Mouse (Mus musculus) forebrain, embryonic 14.5 days (tissue): ENCODE data around the gene Nuf2. TPM values are rescaled to one million over a fixed set of nuclear protein-coding genes. Genes with fewer than 3 reads are reported as not detected.
A peak's percentile ranks its signal among the peaks of the same experiment; 100 is the strongest.

ENCODE experiments used
- ATAC-seq: fragments of 200-750 bp; cut with Nextera tagmentation; 2 replicates; pipeline ENCODE4 v1.8.0; 2017; ENCODE audit warnings: mild to moderate bottlenecking, moderate library complexity
- DNase-seq: peaks from one replicate; pipeline ENCODE4 v3.0.0-alpha.2; 2015; ENCODE audit warnings: low spot score
- H3K27ac ChIP-seq: fragments of 300-500 bp; sonication (generic); 2 replicates; pipeline ENCODE4 v1.5.1; 2014; ENCODE audit warnings: low read depth, mild to moderate bottlenecking, control low read depth, low read length, moderate library complexity
- H3K27me3 ChIP-seq: fragments of 300-500 bp; sonication (generic); replicated peaks from 2 replicates; pipeline ENCODE4 v1.6.1; 2014; ENCODE audit warnings: low read length, control low read depth, mixed read lengths; ENCODE audit not compliant: control insufficient read depth, insufficient read depth
- H3K36me3 ChIP-seq: fragments of 300-500 bp; sonication (generic); 2 replicates; pipeline ENCODE4 v1.6.1; 2014; ENCODE audit warnings: low read length, control low read depth; ENCODE audit not compliant: control insufficient read depth, insufficient read depth
- H3K4me1 ChIP-seq: fragments of 300-500 bp; sonication (generic); 2 replicates; pipeline ENCODE4 v1.6.1; 2014; ENCODE audit warnings: antibody characterized with exemption, low read length, control low read depth; ENCODE audit not compliant: control insufficient read depth, insufficient read depth
- H3K4me2 ChIP-seq: fragments of 300-500 bp; sonication (generic); 2 replicates; pipeline ENCODE4 v1.6.1; 2014; ENCODE audit warnings: mild to moderate bottlenecking, control low read depth, low read length
- H3K4me3 ChIP-seq: fragments of 300-500 bp; sonication (generic); 2 replicates; pipeline ENCODE4 v1.5.1; 2014; ENCODE audit warnings: low read depth, low read length, control low read depth
- H3K9ac ChIP-seq: fragments of 300-500 bp; sonication (generic); 2 replicates; pipeline ENCODE4 v1.6.1; 2014; ENCODE audit warnings: mild to moderate bottlenecking, low read length, control low read depth, moderate library complexity
- H3K9me3 ChIP-seq: fragments of 300-500 bp; sonication (generic); replicated peaks from 2 replicates; pipeline ENCODE4 v1.6.1; 2016; ENCODE audit warnings: low read length, control low read depth, mixed read lengths; ENCODE audit not compliant: control insufficient read depth
- WGBS: fragments of 180-500 bp; shearing (Covaris S2); extraction: QIAGEN DNeasy Blood & Tissue Kit; methylation state at CpG from one replicate; pipeline ENCODE4 v1.1.7; 2014; 5-methylcytosine and 5-hydroxymethylcytosine counted together
- polyA plus RNA-seq: library from polyadenylated mRNA; unstranded; fragments of >200 nt; fragmentation: Nextera tagmentation; extraction: Ambion mirVana; gene quantifications from 2 replicates; pipeline ENCODE4 v1.2.1, GENCODE M21; 2014

The Nuf2 gene
- polyA plus RNA-seq: 38.4 and 42.3 TPM in 2 replicates

DNA sequence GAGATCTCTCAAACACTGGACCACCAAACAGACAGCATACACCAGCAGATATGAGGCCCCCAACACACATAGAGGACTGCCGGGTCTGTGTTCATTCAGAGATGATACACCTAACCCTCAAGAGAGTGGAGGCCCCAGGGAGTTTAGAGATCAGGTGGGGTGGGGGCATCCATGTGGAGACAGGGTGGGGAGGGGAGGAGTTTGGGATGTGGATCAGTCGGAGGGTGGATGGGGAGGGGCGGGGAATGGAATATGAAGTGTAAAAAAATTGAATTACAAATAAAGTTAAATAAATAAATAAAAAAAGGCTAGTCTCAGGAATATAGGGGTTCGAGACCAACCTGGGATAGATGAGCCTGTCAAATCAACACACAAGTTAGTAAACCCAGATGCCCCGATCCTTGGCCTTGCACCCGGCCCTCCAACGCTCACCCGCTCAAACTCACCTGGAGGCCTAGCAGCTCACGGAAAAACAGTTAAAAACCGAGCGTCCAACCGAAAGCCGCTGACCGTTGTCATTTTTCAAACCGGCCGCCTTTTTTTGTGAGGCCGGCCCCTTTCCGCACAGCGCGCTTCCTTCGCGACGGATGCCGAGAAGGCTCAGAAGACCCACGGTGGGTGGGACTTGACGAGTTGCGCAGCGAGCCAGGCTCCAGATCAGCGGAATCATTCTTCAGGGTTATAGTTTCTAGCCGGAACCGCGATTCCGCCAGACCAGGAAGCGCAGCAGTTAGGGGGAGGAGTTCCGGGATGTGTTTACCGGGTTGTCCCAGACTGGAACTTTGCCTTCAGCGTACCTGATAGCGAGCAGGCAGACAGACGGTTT lies at the start of gene Nuf2:
Gene Nuf2, minus strand, starts transcription at position 589 of the 826 bp plus-strand sequence.
- Histone ChIP-seq H3K27ac (peak within 1 kb of the TSS; percentile 58), H3K4me2 (peak within 1 kb of the TSS; percentile 59), H3K9ac (peak within 1 kb of the TSS; percentile 64), H3K27me3 (no peaks in the 10 kb centered on the region), H3K36me3 (peaks cover 12% of the 10 kb centered on the region), H3K4me1 (0 out of 2 replicates have a peak, but pooled peaks cover 4% of the 10 kb centered on the region), H3K9me3 (no peaks in the 10 kb centered on the region), H3K4me3 (peak within 1 kb of the TSS; percentile 50)
- DNase-seq (peak; percentile 99), ATAC-seq (peak; percentile 98)
- WGBS: 0% methylated on average over 39 of the region's 39 CpGs

DNA sequence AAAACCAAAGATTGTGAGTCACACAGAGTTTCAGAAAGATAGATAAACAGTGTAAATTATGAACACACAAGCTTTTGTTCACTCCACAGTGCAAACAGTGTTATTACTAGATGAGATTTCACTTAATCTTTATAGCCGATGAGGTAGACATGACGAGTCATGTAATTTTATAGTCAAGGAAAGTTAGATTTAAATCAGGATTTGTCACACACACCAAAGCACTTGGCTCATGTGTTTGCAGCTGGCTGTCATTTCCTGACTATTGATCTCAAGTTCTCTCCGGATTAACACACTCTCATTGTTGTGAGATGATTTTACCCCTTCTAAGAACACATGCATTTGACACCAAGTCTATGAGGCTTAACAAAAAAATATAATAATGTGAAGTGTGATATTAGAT lies 48.3 kb upstream of the Nuf2 start:
- no peak overlapping the region for H3K4me2 ChIP-seq
- H3K4me1 ChIP-seq: no peaks in the 10 kb centered on the region
- no peak overlapping the region for H3K9ac ChIP-seq
- ATAC-seq (no peak), DNase-seq (no peak)
- H3K4me3 ChIP-seq: no peak overlapping the region
- H3K36me3 ChIP-seq: no peaks in the 10 kb centered on the region
- no peaks in the 10 kb centered on the region for H3K9me3 ChIP-seq
- H3K27me3 ChIP-seq: no peaks in the 10 kb centered on the region
- no peak overlapping the region for H3K27ac ChIP-seq
- WGBS: 90% methylated on average over 3 of the region's 3 CpGs

DNA sequence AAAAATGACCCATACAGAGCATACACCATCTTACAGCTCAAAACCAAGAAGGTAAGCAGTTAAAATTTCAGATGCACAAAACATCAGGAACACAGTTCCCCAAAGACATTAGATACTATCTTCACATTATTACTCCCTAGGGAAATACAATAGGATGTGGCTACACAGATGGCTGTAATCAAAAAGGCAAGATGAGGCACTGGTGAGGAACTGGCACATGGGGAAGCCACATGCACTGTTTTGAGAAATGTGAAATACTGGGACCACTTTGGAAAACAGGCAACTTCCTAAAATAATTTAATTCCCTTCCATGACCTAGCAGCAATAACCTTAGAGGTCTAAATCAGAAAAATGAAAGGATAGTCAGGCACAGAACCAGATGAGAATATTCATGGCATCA lies 42.9 kb upstream of the Nuf2 start:
- no peak overlapping the region for H3K4me2 ChIP-seq
- H3K27me3 ChIP-seq: no peaks in the 10 kb centered on the region
- H3K27ac ChIP-seq: no peak overlapping the region
- no peak for DNase-seq
- no peak for ATAC-seq
- H3K4me3 ChIP-seq: no peak overlapping the region
- no peaks in the 10 kb centered on the region for H3K36me3 ChIP-seq
- no peaks in the 10 kb centered on the region for H3K9me3 ChIP-seq
- no peaks in the 10 kb centered on the region for H3K4me1 ChIP-seq
- H3K9ac ChIP-seq: no peak overlapping the region

DNA sequence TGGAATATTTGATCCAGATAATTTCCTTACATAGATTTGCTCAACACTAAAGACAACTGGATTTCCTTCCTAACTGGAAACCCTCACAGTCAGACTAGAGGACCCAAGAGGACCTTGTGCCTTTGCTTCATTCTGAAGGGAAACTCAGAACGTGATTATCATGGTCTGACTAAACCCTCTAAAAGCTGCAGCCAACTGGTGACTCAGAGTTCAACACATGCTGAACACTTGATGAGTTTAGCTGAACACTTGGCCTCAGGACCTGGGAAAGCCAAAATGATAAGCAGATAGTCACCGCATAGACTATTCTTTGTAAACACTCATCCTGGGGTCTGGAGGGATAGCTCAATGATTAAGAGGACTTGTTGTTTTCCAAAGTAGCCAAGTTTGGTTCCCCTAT lies 24.4 kb upstream of the Nuf2 start:
- 88% methylated on average over 2 of the region's 2 CpGs for WGBS
- H3K4me2 ChIP-seq: no peak overlapping the region
- H3K27ac ChIP-seq: no peak overlapping the region
- no peak overlapping the region for H3K9ac ChIP-seq
- no peaks in the 10 kb centered on the region for H3K9me3 ChIP-seq
- H3K27me3 ChIP-seq: no peaks in the 10 kb centered on the region
- H3K36me3 ChIP-seq: no peaks in the 10 kb centered on the region
- H3K4me1 ChIP-seq: no peaks in the 10 kb centered on the region
- DNase-seq (no peak), ATAC-seq (no peak)
- no peak overlapping the region for H3K4me3 ChIP-seq

DNA sequence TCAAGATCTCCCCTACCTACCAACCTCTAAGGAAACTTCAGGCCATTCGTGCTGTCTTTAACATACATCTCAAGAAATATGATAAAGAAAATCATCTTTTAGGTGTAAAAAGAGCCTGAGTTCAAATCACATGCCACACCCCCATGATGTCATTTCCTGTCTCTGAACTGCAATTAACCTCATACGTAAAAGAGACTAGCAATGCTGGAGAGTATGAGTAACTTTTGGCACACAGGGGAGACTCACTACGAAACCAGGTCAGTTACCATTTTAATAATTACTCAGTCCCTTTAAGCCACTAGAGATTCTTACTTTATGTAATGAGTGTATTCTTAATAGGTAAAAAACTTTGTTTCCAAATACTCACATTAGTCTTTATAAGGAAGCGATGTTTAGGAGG lies 23.8 kb upstream of the Nuf2 start:
- Histone ChIP-seq H3K27me3 (no peaks in the 10 kb centered on the region), H3K36me3 (no peaks in the 10 kb centered on the region), H3K4me2 (no peak overlapping the region), H3K4me3 (no peak overlapping the region), H3K27ac (no peak overlapping the region), H3K9ac (no peak overlapping the region), H3K4me1 (no peaks in the 10 kb centered on the region), H3K9me3 (no peaks in the 10 kb centered on the region)
- 86% methylated on average over 4 of the region's 4 CpGs for WGBS
- ATAC-seq (no peak), DNase-seq (no peak)

DNA sequence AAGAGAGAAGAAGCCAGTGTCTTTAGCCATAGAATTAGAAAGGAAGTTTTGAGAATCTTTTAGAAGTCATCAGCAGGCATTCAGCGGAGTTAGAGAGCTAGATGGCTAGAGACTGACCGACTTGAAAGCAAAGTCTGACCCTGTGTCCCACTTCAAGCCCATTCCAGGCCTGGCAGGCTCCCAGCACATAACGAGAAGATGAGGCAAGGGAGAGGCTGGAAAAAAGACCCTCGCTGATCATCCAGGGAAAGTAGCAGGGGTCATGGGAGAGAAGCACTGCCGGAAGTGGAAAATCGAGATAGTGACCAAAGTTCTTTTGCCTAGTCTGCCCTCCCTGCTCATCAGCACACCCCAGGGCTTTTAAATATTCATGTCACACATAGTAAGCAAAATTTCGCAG lies 22.2 kb upstream of the Nuf2 start:
- H3K27me3 ChIP-seq: no peaks in the 10 kb centered on the region
- H3K4me3 ChIP-seq: no peak overlapping the region
- no peaks in the 10 kb centered on the region for H3K4me1 ChIP-seq
- H3K27ac ChIP-seq: no peak overlapping the region
- no peaks in the 10 kb centered on the region for H3K36me3 ChIP-seq
- DNase-seq: no peak
- H3K4me2 ChIP-seq: no peak overlapping the region
- 84% methylated on average over 7 of the region's 7 CpGs for WGBS
- ATAC-seq: no peak
- no peak overlapping the region for H3K9ac ChIP-seq
- no peaks in the 10 kb centered on the region for H3K9me3 ChIP-seq

DNA sequence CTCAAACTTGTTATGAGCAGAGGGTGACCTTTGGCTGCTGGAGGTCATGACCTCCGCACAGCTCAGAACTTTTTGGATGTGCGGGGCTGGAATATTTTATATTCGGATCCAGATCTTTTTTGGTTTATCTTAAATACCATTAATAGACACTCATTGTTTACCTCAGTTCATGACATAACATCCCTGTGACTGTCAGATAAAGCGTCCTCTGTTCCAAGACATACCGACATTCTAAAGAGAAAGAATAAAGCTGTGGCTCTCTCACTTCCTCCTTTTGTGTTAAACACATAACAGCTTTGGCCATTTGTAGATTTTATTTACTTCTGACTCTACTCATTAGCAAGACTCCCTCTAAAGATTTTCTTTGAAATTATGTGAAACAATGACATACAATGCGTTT lies 9.2 kb upstream of the Nuf2 start:
- H3K4me1 ChIP-seq: no peaks in the 10 kb centered on the region
- no peaks in the 10 kb centered on the region for H3K27me3 ChIP-seq
- ATAC-seq (no peak), DNase-seq (no peak)
- H3K36me3 ChIP-seq: no peaks in the 10 kb centered on the region
- WGBS: 86% methylated on average over 6 of the region's 6 CpGs
- no peaks in the 10 kb centered on the region for H3K9me3 ChIP-seq
- no peak overlapping the region for H3K9ac ChIP-seq
- no peak overlapping the region for H3K27ac ChIP-seq
- no peak overlapping the region for H3K4me2 ChIP-seq
- H3K4me3 ChIP-seq: no peak overlapping the region

DNA sequence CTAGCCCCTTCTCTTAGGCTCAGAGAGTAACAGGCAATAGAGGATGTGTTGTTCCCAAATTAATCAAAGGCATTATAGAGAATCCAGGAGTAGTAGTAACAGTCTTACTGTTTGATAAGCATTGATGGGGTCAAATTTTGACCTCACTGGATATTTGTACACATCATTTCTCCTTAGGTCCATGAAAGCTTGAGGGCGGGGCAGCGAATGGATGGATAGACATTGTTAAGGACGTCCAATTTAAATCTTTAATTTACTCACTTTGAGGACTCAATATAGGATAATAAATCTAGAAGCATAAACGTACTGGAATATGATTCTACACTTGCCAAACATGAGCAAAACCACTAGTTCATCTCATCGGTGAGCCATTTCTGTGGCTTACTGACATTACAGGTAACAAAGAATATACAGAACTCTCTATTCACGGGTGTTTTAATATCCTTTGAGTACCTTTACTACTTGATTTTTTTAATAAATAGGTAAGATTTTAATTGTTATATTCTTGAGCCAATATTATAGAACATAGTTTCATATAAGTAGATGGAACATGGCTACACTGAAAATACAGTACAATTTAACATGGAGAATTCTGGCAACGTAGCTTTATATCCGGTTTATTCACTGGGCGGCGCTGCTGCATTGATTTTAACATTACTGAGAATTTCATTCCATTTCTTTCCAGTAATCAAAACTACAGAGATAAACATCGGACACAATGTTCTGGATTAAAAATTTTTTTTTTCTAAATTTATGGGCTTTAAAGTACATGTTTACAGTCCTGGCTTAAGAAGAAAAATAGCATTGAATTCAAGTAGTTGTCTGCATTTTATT lies 655 bp upstream of the Nuf2 start:
- Histone ChIP-seq H3K4me3 (peak overlapping the region; percentile 50), H3K27ac (peak overlapping the region; percentile 58), H3K9ac (peak overlapping the region; percentile 54), H3K4me1 (0 out of 2 replicates have a peak, but pooled peaks cover 4% of the 10 kb centered on the region), H3K27me3 (no peaks in the 10 kb centered on the region), H3K9me3 (no peaks in the 10 kb centered on the region), H3K36me3 (peaks cover 10% of the 10 kb centered on the region), H3K4me2 (peak overlapping the region; percentile 59)
- DNase-seq (peak; percentile 85), ATAC-seq (peak; percentile 33)
- 10% methylated on average over 11 of the region's 11 CpGs for WGBS
